Mouse (Mus musculus) forebrain, embryonic 13.5 days (tissue): Measurements from ENCODE around the gene Atp8a2. TPM values are rescaled to one million over a fixed set of nuclear protein-coding genes. Genes with fewer than 3 reads are reported as not detected.

Experiments
- ATAC-seq: fragments of 200-750 bp; cut with Nextera tagmentation; 2 replicates; pipeline ENCODE4 v1.8.0; 2017
- H3K27ac ChIP-seq: fragments of 300-500 bp; sonication (generic); 2 replicates; pipeline ENCODE4 v1.5.1; 2015; ENCODE audit warnings: inconsistent platforms, mild to moderate bottlenecking, moderate library complexity
- H3K27me3 ChIP-seq: fragments of 300-500 bp; sonication (generic); 2 replicates; pipeline ENCODE4 v1.6.1; 2015; ENCODE audit warnings: mild to moderate bottlenecking, inconsistent platforms
- H3K36me3 ChIP-seq: fragments of 300-500 bp; sonication (generic); 2 replicates; pipeline ENCODE4 v1.6.1; 2015; ENCODE audit warnings: mild to moderate bottlenecking, inconsistent platforms; ENCODE audit not compliant: poor library complexity, severe bottlenecking
- H3K4me1 ChIP-seq: fragments of 300-500 bp; sonication (generic); 2 replicates; pipeline ENCODE4 v1.6.1; 2015; ENCODE audit warnings: inconsistent platforms
- H3K4me2 ChIP-seq: fragments of 300-500 bp; sonication (generic); 2 replicates; pipeline ENCODE4 v1.6.1; 2015; ENCODE audit warnings: inconsistent platforms, mild to moderate bottlenecking, moderate library complexity
- H3K4me3 ChIP-seq: fragments of 300-500 bp; sonication (generic); 2 replicates; pipeline ENCODE4 v1.5.1; 2015; ENCODE audit warnings: mild to moderate bottlenecking, inconsistent platforms
- H3K9ac ChIP-seq: fragments of 300-500 bp; sonication (generic); 2 replicates; pipeline ENCODE4 v1.6.1; 2015; ENCODE audit warnings: mild to moderate bottlenecking, inconsistent platforms
- H3K9me3 ChIP-seq: fragments of 300-500 bp; sonication (generic); replicated peaks from 2 replicates; pipeline ENCODE4 v1.6.1; 2016; ENCODE audit warnings: inconsistent platforms
- WGBS: fragments of 180-500 bp; shearing (Covaris S2); methylation state at CpG from one replicate; pipeline ENCODE4 v1.1.7; 2015; 5-methylcytosine and 5-hydroxymethylcytosine counted together
- polyA plus RNA-seq: library from polyadenylated mRNA; unstranded; fragments of >200 nt; fragmentation: Nextera tagmentation; extraction: Ambion mirVana; gene quantifications from 2 replicates; pipeline ENCODE4 v1.2.1, GENCODE M21; 2015

Gene Atp8a2
- polyA plus RNA-seq, 1 experiment from 2014 or later = 16.9 TPM

GRCm38 (mm10) chr14:60181306-60181705 lies 15.7 kb downstream of the Atp8a2 start:
- Histone ChIP-seq H3K4me1 (peaks cover 11% of the 10 kb centered on the region; the same call in 1 of the 2 replicates), H3K27ac (no peak overlapping the region), H3K9ac (no peak overlapping the region), H3K9me3 (no peaks in the 10 kb centered on the region), H3K4me3 (no peak overlapping the region), H3K27me3 (peaks cover 15% of the 10 kb centered on the region), H3K4me2 (no peak overlapping the region), H3K36me3 (no peaks in the 10 kb centered on the region)
- 93% methylated on average over 2 of the region's 2 CpGs for WGBS
- ATAC-seq = no peak

GRCm38 (mm10) chr14:60178571-60178955 lies 18.4 kb downstream of the Atp8a2 start:
- H3K4me1 ChIP-seq = peaks cover 11% of the 10 kb centered on the region; the same call in 1 of the 2 replicates
- no peaks in the 10 kb centered on the region for H3K36me3 ChIP-seq
- 53% methylated on average over 2 of the region's 2 CpGs for WGBS
- no peak overlapping the region for H3K27ac ChIP-seq
- 0 out of 2 replicates have a peak overlapping the region, but pooled peaks have one; percentile 86 for H3K9ac ChIP-seq
- no peak for ATAC-seq
- peak overlapping the region; percentile 97 for H3K4me2 ChIP-seq
- H3K27me3 ChIP-seq = peaks cover 34% of the 10 kb centered on the region
- no peaks in the 10 kb centered on the region for H3K9me3 ChIP-seq
- H3K4me3 ChIP-seq = peak overlapping the region; percentile 73

- peaks cover 17% of the 10 kb centered on the region for H3K4me1 ChIP-seq
These were observed 19.1 kb downstream of the Atp8a2 start for GRCm38 (mm10) chr14:60177614-60178570.

GRCm38 (mm10) chr14:60176891-60177613 lies 19.9 kb downstream of the Atp8a2 start:
- H3K27ac ChIP-seq = peak overlapping the region; percentile 54
- peak; percentile 90 for ATAC-seq

More at GRCm38 (mm10) chr14:60177614-60178570, 19.1 kb downstream of the Atp8a2 start:
- Histone ChIP-seq H3K4me3 (peak overlapping the region; percentile 73), H3K27me3 (peaks cover 34% of the 10 kb centered on the region), H3K9ac (peak overlapping the region; percentile 86), H3K36me3 (no peaks in the 10 kb centered on the region), H3K9me3 (no peaks in the 10 kb centered on the region), H3K4me2 (peak overlapping the region; percentile 97), H3K27ac (peak overlapping the region; percentile 54)
- peak; percentile 68 for ATAC-seq
- WGBS = 21% methylated on average over 32 of the region's 37 CpGs

GRCm38 (mm10) chr14:60176469-60176890 lies 20.5 kb downstream of the Atp8a2 start:
- no peak overlapping the region for H3K27ac ChIP-seq
- 27% methylated on average over 9 of the region's 9 CpGs for WGBS
- H3K36me3 ChIP-seq = no peaks in the 10 kb centered on the region
- H3K9me3 ChIP-seq = no peaks in the 10 kb centered on the region
- peak; percentile 41; the same call in 1 of the 2 replicates for ATAC-seq
- peaks cover 39% of the 10 kb centered on the region for H3K27me3 ChIP-seq
- peaks cover 26% of the 10 kb centered on the region for H3K4me1 ChIP-seq
- H3K9ac ChIP-seq = peak overlapping the region; percentile 86
- H3K4me2 ChIP-seq = peak overlapping the region; percentile 97
- peak overlapping the region; percentile 73 for H3K4me3 ChIP-seq

More at GRCm38 (mm10) chr14:60176891-60177613, 19.9 kb downstream of the Atp8a2 start:
- WGBS = 1% methylated on average over 69 of the region's 84 CpGs
- H3K27me3 ChIP-seq = peaks cover 38% of the 10 kb centered on the region
- H3K4me2 ChIP-seq = peak overlapping the region; percentile 97
- H3K4me1 ChIP-seq = peaks cover 26% of the 10 kb centered on the region
- peak overlapping the region; percentile 86 for H3K9ac ChIP-seq
- H3K36me3 ChIP-seq = no peaks in the 10 kb centered on the region
- no peaks in the 10 kb centered on the region for H3K9me3 ChIP-seq
- peak overlapping the region; percentile 73 for H3K4me3 ChIP-seq

GRCm38 (mm10) chr14:60172286-60173055 lies 24.5 kb downstream of the Atp8a2 start:
- 56% methylated on average over 12 of the region's 12 CpGs for WGBS
- Histone ChIP-seq H3K9me3 (no peaks in the 10 kb centered on the region), H3K4me3 (no peak overlapping the region), H3K27me3 (peaks cover 24% of the 10 kb centered on the region), H3K4me2 (no peak overlapping the region), H3K36me3 (no peaks in the 10 kb centered on the region), H3K4me1 (peaks cover 15% of the 10 kb centered on the region), H3K9ac (no peak overlapping the region), H3K27ac (no peak overlapping the region)
- no peak for ATAC-seq

GRCm38 (mm10) chr14:60170845-60171610 lies 26.0 kb downstream of the Atp8a2 start:
- H3K27ac ChIP-seq = no peak overlapping the region
- no peak overlapping the region for H3K4me3 ChIP-seq
- H3K9me3 ChIP-seq = no peaks in the 10 kb centered on the region
- WGBS = 90% methylated on average over 16 of the region's 16 CpGs
- no peak for ATAC-seq
- peaks cover 23% of the 10 kb centered on the region for H3K27me3 ChIP-seq
- H3K4me1 ChIP-seq = peaks cover 15% of the 10 kb centered on the region
- no peak overlapping the region for H3K4me2 ChIP-seq
- no peak overlapping the region for H3K9ac ChIP-seq
- H3K36me3 ChIP-seq = no peaks in the 10 kb centered on the region

GRCm38 (mm10) chr14:60163367-60163766 lies 33.6 kb downstream of the Atp8a2 start:
- no peaks in the 10 kb centered on the region for H3K9me3 ChIP-seq
- no peak overlapping the region for H3K4me3 ChIP-seq
- H3K27me3 ChIP-seq = no peaks in the 10 kb centered on the region
- WGBS = 86% methylated on average over 3 of the region's 3 CpGs
- no peaks in the 10 kb centered on the region for H3K4me1 ChIP-seq
- H3K4me2 ChIP-seq = no peak overlapping the region
- no peaks in the 10 kb centered on the region for H3K36me3 ChIP-seq
- ATAC-seq = no peak
- no peak overlapping the region for H3K27ac ChIP-seq
- H3K9ac ChIP-seq = no peak overlapping the region

- no peaks in the 10 kb centered on the region for H3K9me3 ChIP-seq
- H3K27ac ChIP-seq = no peak overlapping the region
- H3K27me3 ChIP-seq = no peaks in the 10 kb centered on the region
- H3K4me2 ChIP-seq = no peak overlapping the region
- 87% methylated on average over 11 of the region's 11 CpGs for WGBS
- H3K9ac ChIP-seq = no peak overlapping the region
- no peak overlapping the region for H3K4me3 ChIP-seq
- no peaks in the 10 kb centered on the region for H3K4me1 ChIP-seq
- no peaks in the 10 kb centered on the region for H3K36me3 ChIP-seq
- ATAC-seq = no peak
These were observed 44.6 kb downstream of the Atp8a2 start for GRCm38 (mm10) chr14:60152373-60152772.

- ATAC-seq = no peak
- WGBS = 62% methylated on average over 3 of the region's 3 CpGs
These were observed 48.1 kb downstream of the Atp8a2 start for GRCm38 (mm10) chr14:60148893-60149292.

GRCm38 (mm10) chr14:60143234-60143633 lies 53.7 kb downstream of the Atp8a2 start:
- 75% methylated on average over 10 of the region's 10 CpGs for WGBS
- no peak overlapping the region for H3K27ac ChIP-seq
- no peaks in the 10 kb centered on the region for H3K4me1 ChIP-seq
- H3K4me3 ChIP-seq = no peak overlapping the region
- ATAC-seq = no peak
- no peaks in the 10 kb centered on the region for H3K9me3 ChIP-seq
- H3K27me3 ChIP-seq = no peaks in the 10 kb centered on the region
- no peaks in the 10 kb centered on the region for H3K36me3 ChIP-seq
- H3K4me2 ChIP-seq = no peak overlapping the region
- no peak overlapping the region for H3K9ac ChIP-seq

More at GRCm38 (mm10) chr14:60148893-60149292, 48.1 kb downstream of the Atp8a2 start:
- H3K27me3 ChIP-seq = no peaks in the 10 kb centered on the region
- H3K9ac ChIP-seq = no peak overlapping the region
- no peaks in the 10 kb centered on the region for H3K9me3 ChIP-seq
- H3K4me1 ChIP-seq = no peaks in the 10 kb centered on the region
- H3K4me3 ChIP-seq = no peak overlapping the region
- H3K4me2 ChIP-seq = no peak overlapping the region
- no peaks in the 10 kb centered on the region for H3K36me3 ChIP-seq
- H3K27ac ChIP-seq = no peak overlapping the region
